Mouse (Mus musculus): Measurements from ENCODE around the gene Drd4. TPM values are rescaled to one million over a fixed set of nuclear protein-coding genes. Genes with fewer than 3 reads are reported as not detected.

Drd4 gene
- polyA plus RNA-seq, 1 experiment: 0.04 TPM

DNA sequence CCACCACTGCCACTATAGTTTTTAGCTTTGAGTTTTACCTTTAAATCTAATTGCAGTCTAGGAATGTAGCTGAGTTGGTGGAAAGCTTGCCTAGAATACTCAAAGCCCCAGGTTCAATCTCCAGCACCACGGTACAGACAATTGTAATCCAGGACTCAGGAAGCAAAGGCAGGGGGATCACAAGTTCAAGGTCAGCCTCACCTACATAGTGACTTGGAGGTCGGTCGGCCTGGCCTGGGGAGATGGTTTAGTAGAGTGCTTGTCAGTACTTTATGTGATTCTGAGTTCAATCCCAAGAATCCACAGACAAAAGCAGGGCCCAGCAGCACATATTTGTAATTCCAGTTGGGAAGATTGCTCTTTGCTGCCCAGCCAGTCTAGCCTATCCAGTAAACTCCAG lies 3.8 kb upstream of the Drd4 start:
- peaks cover 64% of the 10 kb centered on the region for H3K27me3 ChIP-seq (replicated peaks)
- H3K4me3 ChIP-seq (replicated peaks): no peak overlapping the region
- TF ChIP-seq GATA1 (IDR thresholded peaks at IDR 0.05; ENCODE audit: borderline replicate concordance, low read length): no peak
- no peak for TF ChIP-seq FLI1 (IDR thresholded peaks at IDR 0.05; ENCODE audit: low read length)
- H3K4me1 ChIP-seq: peaks cover 42% of the 10 kb centered on the region
- H3K36me3 ChIP-seq (replicated peaks; ENCODE audit: low read length): no peaks in the 10 kb centered on the region
- H3K9me3 ChIP-seq: no peaks in the 10 kb centered on the region

DNA sequence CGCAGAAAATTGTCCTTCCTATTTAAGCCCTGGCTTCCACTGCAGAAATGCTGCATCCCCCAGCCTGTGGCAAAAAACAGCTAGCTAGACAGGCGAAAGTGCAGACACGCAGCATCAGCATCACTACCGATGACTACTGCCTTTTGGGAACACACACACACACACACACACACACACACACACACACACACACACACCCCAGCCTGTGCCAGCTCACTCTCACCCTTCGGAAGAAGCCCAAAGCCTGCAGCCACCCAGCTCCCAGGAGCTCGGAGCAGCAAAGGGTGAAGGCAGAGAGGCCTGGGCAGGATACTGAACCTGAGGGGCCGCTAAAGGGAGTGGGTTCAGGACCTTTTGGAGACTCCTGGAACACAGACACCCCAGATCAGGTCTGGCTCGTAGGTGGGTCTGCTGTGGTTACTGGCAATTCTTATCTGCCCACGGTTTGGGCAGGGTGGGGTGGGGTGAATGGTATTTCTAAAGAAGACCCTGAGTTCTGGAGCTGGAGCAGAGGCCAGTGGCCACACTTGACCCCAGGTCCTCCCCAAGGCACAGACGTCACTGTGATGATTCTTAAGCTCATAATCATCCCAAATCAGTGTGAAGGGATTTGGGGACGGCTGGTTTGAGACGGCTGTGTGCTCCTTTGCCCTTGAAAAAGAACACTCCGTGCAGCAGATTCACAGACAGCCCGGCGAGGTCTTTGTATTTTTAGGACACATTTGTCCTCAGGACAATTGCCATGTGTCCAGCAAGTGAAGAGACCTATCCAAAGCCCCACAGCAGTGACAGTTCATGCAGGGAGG lies 980 bp downstream of the Drd4 start:
- H3K9me3 ChIP-seq: no peaks in the 10 kb centered on the region
- TF ChIP-seq FLI1 (IDR thresholded peaks at IDR 0.05; ENCODE audit: low read length): no peak
- no peak for TF ChIP-seq GATA1 (IDR thresholded peaks at IDR 0.05; ENCODE audit: borderline replicate concordance, low read length)
- H3K27me3 ChIP-seq (replicated peaks): peaks cover 83% of the 10 kb centered on the region
- peaks cover 48% of the 10 kb centered on the region for H3K4me1 ChIP-seq
- no peak overlapping the region for H3K4me3 ChIP-seq (replicated peaks)
- peaks cover 13% of the 10 kb centered on the region for H3K36me3 ChIP-seq (replicated peaks; ENCODE audit: low read length)

DNA sequence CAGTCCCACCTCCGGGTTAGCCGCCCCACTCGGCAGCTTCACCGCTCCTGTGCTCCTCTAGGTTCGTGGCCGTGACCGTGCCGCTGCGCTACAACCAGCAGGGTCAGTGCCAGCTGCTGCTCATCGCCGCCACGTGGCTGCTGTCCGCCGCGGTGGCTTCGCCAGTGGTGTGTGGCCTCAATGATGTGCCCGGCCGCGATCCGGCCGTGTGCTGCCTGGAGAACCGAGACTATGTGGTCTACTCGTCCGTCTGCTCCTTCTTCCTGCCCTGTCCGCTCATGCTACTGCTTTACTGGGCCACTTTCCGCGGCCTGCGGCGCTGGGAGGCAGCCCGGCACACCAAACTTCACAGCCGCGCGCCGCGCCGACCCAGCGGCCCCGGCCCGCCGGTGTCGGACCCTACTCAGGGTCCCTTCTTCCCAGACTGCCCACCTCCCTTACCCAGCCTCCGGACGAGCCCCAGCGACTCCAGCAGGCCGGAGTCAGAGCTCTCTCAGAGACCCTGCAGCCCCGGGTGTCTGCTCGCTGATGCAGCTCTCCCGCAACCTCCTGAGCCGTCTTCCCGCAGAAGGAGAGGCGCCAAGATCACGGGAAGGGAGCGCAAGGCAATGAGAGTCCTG lies 2.2 kb downstream of the Drd4 start:
- Histone ChIP-seq H3K4me3 (replicated peaks) (peak overlapping the region; percentile 88), H3K27me3 (replicated peaks) (peaks cover 72% of the 10 kb centered on the region), H3K36me3 (replicated peaks; ENCODE audit: low read length) (peaks cover 23% of the 10 kb centered on the region), H3K9me3 (no peaks in the 10 kb centered on the region), H3K4me1 (peaks cover 48% of the 10 kb centered on the region)
- TF ChIP-seq FLI1 (IDR thresholded peaks at IDR 0.05; ENCODE audit: low read length) (no peak), GATA1 (IDR thresholded peaks at IDR 0.05; ENCODE audit: borderline replicate concordance, low read length) (no peak)

- H3K36me3 ChIP-seq (replicated peaks; ENCODE audit: low read length): peaks cover 28% of the 10 kb centered on the region
- H3K27me3 ChIP-seq (replicated peaks): peaks cover 70% of the 10 kb centered on the region
- TF ChIP-seq FLI1 (IDR thresholded peaks at IDR 0.05; ENCODE audit: low read length): no peak
- TF ChIP-seq GATA1 (IDR thresholded peaks at IDR 0.05; ENCODE audit: borderline replicate concordance, low read length): no peak
- peak overlapping the region; percentile 88 for H3K4me3 ChIP-seq (replicated peaks)
- no peaks in the 10 kb centered on the region for H3K9me3 ChIP-seq
- peaks cover 48% of the 10 kb centered on the region for H3K4me1 ChIP-seq
These were observed 2.7 kb downstream of the Drd4 start for GRCm38 (mm10) chr7:141294479-141294878.

- Histone ChIP-seq H3K9me3 (no peaks in the 10 kb centered on the region), H3K36me3 (replicated peaks; ENCODE audit: low read length) (peaks cover 63% of the 10 kb centered on the region), H3K27me3 (replicated peaks) (peaks cover 35% of the 10 kb centered on the region), H3K4me1 (peaks cover 32% of the 10 kb centered on the region), H3K4me3 (replicated peaks) (no peak overlapping the region)
- TF ChIP-seq FLI1 (IDR thresholded peaks at IDR 0.05; ENCODE audit: low read length): no peak
- TF ChIP-seq GATA1 (IDR thresholded peaks at IDR 0.05; ENCODE audit: borderline replicate concordance, low read length): no peak
These were observed 6.3 kb downstream of the Drd4 start for GRCm38 (mm10) chr7:141297926-141298650.

GRCm38 (mm10) chr7:141299175-141299574 lies 7.4 kb downstream of the Drd4 start:
- Histone ChIP-seq H3K4me1 (peaks cover 29% of the 10 kb centered on the region), H3K36me3 (replicated peaks; ENCODE audit: low read length) (peaks cover 73% of the 10 kb centered on the region), H3K9me3 (no peaks in the 10 kb centered on the region), H3K27me3 (replicated peaks) (peaks cover 24% of the 10 kb centered on the region), H3K4me3 (replicated peaks) (no peak overlapping the region)
- TF ChIP-seq FLI1 (IDR thresholded peaks at IDR 0.05; ENCODE audit: low read length) (no peak), GATA1 (IDR thresholded peaks at IDR 0.05; ENCODE audit: borderline replicate concordance, low read length) (no peak)

- H3K27me3 ChIP-seq (replicated peaks): peaks cover 2% of the 10 kb centered on the region
- peaks cover 95% of the 10 kb centered on the region for H3K36me3 ChIP-seq (replicated peaks; ENCODE audit: low read length)
- H3K4me3 ChIP-seq (replicated peaks): peak overlapping the region; percentile 7
- H3K4me1 ChIP-seq: peaks cover 18% of the 10 kb centered on the region
- TF ChIP-seq GATA1 (IDR thresholded peaks at IDR 0.05; ENCODE audit: borderline replicate concordance, low read length): no peak
- no peak for TF ChIP-seq FLI1 (IDR thresholded peaks at IDR 0.05; ENCODE audit: low read length)
- H3K9me3 ChIP-seq: no peaks in the 10 kb centered on the region
These were observed 9.6 kb downstream of the Drd4 start for GRCm38 (mm10) chr7:141301386-141301785.

DNA sequence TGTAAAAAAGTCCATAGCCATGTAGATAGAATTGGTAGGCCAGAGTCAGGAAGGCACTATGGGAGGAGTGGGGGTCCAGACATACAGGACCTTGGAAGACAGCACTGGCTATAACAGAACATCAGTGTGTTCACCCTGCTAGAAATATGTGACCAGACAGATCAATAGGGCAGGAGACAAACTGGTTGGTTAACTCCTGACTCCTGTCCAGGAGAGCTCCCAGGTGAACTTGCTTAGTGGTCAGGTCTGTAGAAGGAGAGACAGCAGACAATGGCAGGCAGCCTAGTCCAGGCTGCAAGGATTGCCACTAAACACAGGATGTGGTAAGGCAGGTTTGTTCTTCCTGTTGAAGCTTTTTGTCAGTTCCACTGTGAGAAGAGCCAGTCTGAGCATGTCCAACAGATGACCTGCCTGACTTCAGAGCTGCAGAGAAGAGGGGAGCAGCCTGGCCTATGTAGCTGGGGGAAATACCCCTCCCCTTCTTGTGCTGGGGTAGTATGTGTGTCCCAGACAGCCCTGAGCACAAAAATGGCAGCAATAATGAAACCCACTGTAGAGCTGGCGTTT lies 11.0 kb downstream of the Drd4 start:
- H3K27me3 ChIP-seq (replicated peaks): no peaks in the 10 kb centered on the region
- H3K36me3 ChIP-seq (replicated peaks; ENCODE audit: low read length): peaks cover 94% of the 10 kb centered on the region
- H3K4me3 ChIP-seq (replicated peaks): no peak overlapping the region
- no peak for TF ChIP-seq GATA1 (IDR thresholded peaks at IDR 0.05; ENCODE audit: borderline replicate concordance, low read length)
- TF ChIP-seq FLI1 (IDR thresholded peaks at IDR 0.05; ENCODE audit: low read length): no peak
- peaks cover 16% of the 10 kb centered on the region for H3K4me1 ChIP-seq
- no peaks in the 10 kb centered on the region for H3K9me3 ChIP-seq

GRCm38 (mm10) chr7:141304537-141304936 lies 12.7 kb downstream of the Drd4 start:
- peaks cover 96% of the 10 kb centered on the region for H3K36me3 ChIP-seq (replicated peaks; ENCODE audit: low read length)
- TF ChIP-seq FLI1 (IDR thresholded peaks at IDR 0.05; ENCODE audit: low read length): no peak
- TF ChIP-seq GATA1 (IDR thresholded peaks at IDR 0.05; ENCODE audit: borderline replicate concordance, low read length): no peak
- no peaks in the 10 kb centered on the region for H3K9me3 ChIP-seq
- H3K4me3 ChIP-seq (replicated peaks): no peak overlapping the region
- peaks cover 16% of the 10 kb centered on the region for H3K4me1 ChIP-seq
- no peaks in the 10 kb centered on the region for H3K27me3 ChIP-seq (replicated peaks)
